Mouse (Mus musculus) bone marrow macrophage, adult 2 months (primary cell): ENCODE results near the gene Fcgr3. TPM values are rescaled to one million over a fixed set of nuclear protein-coding genes. Genes with fewer than 3 reads are reported as not detected.

Experiments
- H3K27ac ChIP-seq: 2 replicates; pipeline ENCODE4 v1.5.1; 2012; ENCODE audit warnings: low read depth, low read length; ENCODE audit not compliant: insufficient read depth
- H3K4me1 ChIP-seq: 2 replicates; pipeline ENCODE4 v1.6.1; 2012; ENCODE audit warnings: low read length; ENCODE audit not compliant: control insufficient read depth, insufficient read depth
- H3K4me3 ChIP-seq: 2 replicates; pipeline ENCODE4 v1.5.1; 2012; ENCODE audit warnings: mild to moderate bottlenecking, low read length, moderate library complexity; ENCODE audit not compliant: insufficient read depth
- CTCF ChIP-seq: IDR thresholded peaks from 2 replicates; pipeline ENCODE4 v1.5.1; 2012; ENCODE audit warnings: low read depth, mild to moderate bottlenecking, low read length, moderate library complexity
- POLR2A ChIP-seq: IDR thresholded peaks from 2 replicates; pipeline ENCODE4 v1.6.1; 2012; ENCODE audit warnings: mild to moderate bottlenecking, low read depth, low read length, borderline replicate concordance
- polyA plus RNA-seq: library from polyadenylated mRNA; stranded (reverse); fragments of >200 nt; gene quantifications from 2 replicates; pipeline ENCODE4 v1.2.4, GENCODE M21; 2012; ENCODE audit not compliant: missing spikeins, insufficient read depth, insufficient read length

Gene Fcgr3
- polyA plus RNA-seq = 1,121 and 1,154 TPM in 2 replicates

- H3K4me1 ChIP-seq = peaks cover 19% of the 10 kb centered on the region
- peak within 1 kb of the TSS; percentile 41 for H3K4me3 ChIP-seq
- peak; percentile 51 for TF ChIP-seq CTCF
- peak within 1 kb of the TSS; percentile 4 for H3K27ac ChIP-seq
These were observed at the start of gene Fcgr3 for GRCm38 (mm10) chr1:171064491-171065242. Gene Fcgr3, minus strand, starts transcription at chr1:171064935.

GRCm38 (mm10) chr1:171113873-171114299, 49.2 kb upstream of the Fcgr3 start, which contains the start of gene Cfap126:
Gene Cfap126, plus strand, starts transcription at chr1:171113918.
- Histone ChIP-seq H3K4me1 (peaks cover 15% of the 10 kb centered on the region), H3K4me3 (peak within 1 kb of the TSS; percentile 51), H3K27ac (peak within 1 kb of the TSS; percentile 76)
- no peak for TF ChIP-seq CTCF
- TF ChIP-seq POLR2A = no peak

GRCm38 (mm10) chr1:171112986-171113385, 48.3 kb upstream of the Fcgr3 start:
- H3K4me3 ChIP-seq = no peak overlapping the region
- H3K4me1 ChIP-seq = peaks cover 15% of the 10 kb centered on the region
- TF ChIP-seq CTCF (no peak), POLR2A (no peak)
- no peak overlapping the region for H3K27ac ChIP-seq

GRCm38 (mm10) chr1:171111781-171112575, 47.2 kb upstream of the Fcgr3 start:
- Histone ChIP-seq H3K27ac (peak overlapping the region; percentile 74), H3K4me3 (peak overlapping the region; percentile 62), H3K4me1 (peaks cover 15% of the 10 kb centered on the region)
- TF ChIP-seq POLR2A = no peak
- TF ChIP-seq CTCF = no peak

GRCm38 (mm10) chr1:171111020-171111780, 46.5 kb upstream of the Fcgr3 start:
- Histone ChIP-seq H3K4me1 (peaks cover 15% of the 10 kb centered on the region), H3K27ac (peak overlapping the region; percentile 74), H3K4me3 (peak overlapping the region; percentile 62)
- TF ChIP-seq POLR2A (no peak), CTCF (peak; percentile 84)

- H3K4me1 ChIP-seq = peaks cover 15% of the 10 kb centered on the region
- H3K4me3 ChIP-seq = peak overlapping the region; percentile 62
These were observed 45.9 kb upstream of the Fcgr3 start for GRCm38 (mm10) chr1:171110659-171111019.

GRCm38 (mm10) chr1:171109620-171110019, 44.9 kb upstream of the Fcgr3 start:
- Histone ChIP-seq H3K27ac (no peak overlapping the region), H3K4me1 (peaks cover 13% of the 10 kb centered on the region), H3K4me3 (no peak overlapping the region)
- TF ChIP-seq CTCF (no peak), POLR2A (no peak)

More at GRCm38 (mm10) chr1:171110659-171111019, 45.9 kb upstream of the Fcgr3 start:
- H3K27ac ChIP-seq = no peak overlapping the region
- TF ChIP-seq CTCF = no peak
- no peak for TF ChIP-seq POLR2A

- H3K4me3 ChIP-seq = no peak overlapping the region
- no peak overlapping the region for H3K27ac ChIP-seq
- peaks cover 7% of the 10 kb centered on the region; the same call in 1 of the 2 replicates for H3K4me1 ChIP-seq
- TF ChIP-seq CTCF (no peak), POLR2A (no peak)
These were observed 40.5 kb upstream of the Fcgr3 start for GRCm38 (mm10) chr1:171105226-171105625.

- TF ChIP-seq CTCF (no peak), POLR2A (no peak)
- Histone ChIP-seq H3K4me1 (peaks cover 7% of the 10 kb centered on the region; the same call in 1 of the 2 replicates), H3K4me3 (peak overlapping the region; percentile 61), H3K27ac (no peak overlapping the region)
These were observed 38.6 kb upstream of the Fcgr3 start for GRCm38 (mm10) chr1:171103179-171103840.
